Mouse (Mus musculus): ENCODE data around the gene Tbx3. TPM values are rescaled to one million over a fixed set of nuclear protein-coding genes. Genes with fewer than 3 reads are reported as not detected.

The Tbx3 gene
- polyA plus RNA-seq, 2 experiments = 1.4 to 2.4 TPM

GRCm38 (mm10) chr5:119692425-119692824 lies 22.0 kb downstream of the Tbx3 start:
- no peaks in the 10 kb centered on the region for H3K9me3 ChIP-seq (ENCODE audit: control insufficient read depth, low read length)
- H3K4me1 ChIP-seq (replicated peaks; ENCODE audit: control insufficient read depth in 2 of 2, insufficient read depth in 2 of 2, low read length in 1 of 2) = no peaks in the 10 kb centered on the region
- no peak overlapping the region for H3K4me3 ChIP-seq (ENCODE audit: insufficient read depth in 1 of 2, low read depth in 2 of 2, low read length in 2 of 2)
- DNase-seq (ENCODE audit: low read depth in 3 of 3, low spot score in 3 of 3) = no peak
- 21% methylated on average over 6 of the region's 6 CpGs for WGBS (ENCODE audit: insufficient replicate concordance)
- no peak for ATAC-seq (ENCODE audit: insufficient read depth)
- TF ChIP-seq EP300 (IDR thresholded peaks at IDR 0.05; ENCODE audit: low read depth) = no peak
- peak; percentile 22; the same call in 1 of the 2 replicates for TF ChIP-seq CTCF (IDR thresholded peaks at IDR 0.05; ENCODE audit: low read depth)
- no peak overlapping the region for H3K9ac ChIP-seq (replicated peaks)
- H3K27ac ChIP-seq = no peak overlapping the region
- H3K27me3 ChIP-seq (ENCODE audit: control insufficient read depth, insufficient read depth, low read length) = peaks cover 12% of the 10 kb centered on the region
- H3K36me3 ChIP-seq (replicated peaks; ENCODE audit: control insufficient read depth, insufficient read depth, low read depth) = no peaks in the 10 kb centered on the region
- no peak overlapping the region for H3K4me2 ChIP-seq (ENCODE audit: low read depth)

- Histone ChIP-seq H3K27me3 (ENCODE audit: control insufficient read depth, insufficient read depth, low read length) (no peaks in the 10 kb centered on the region; the same call in 1 of the 2 replicates), H3K27ac (no peak overlapping the region), H3K36me3 (replicated peaks; ENCODE audit: control insufficient read depth, insufficient read depth, low read depth) (no peaks in the 10 kb centered on the region), H3K4me1 (replicated peaks; ENCODE audit: control insufficient read depth in 2 of 2, insufficient read depth in 2 of 2, low read length in 1 of 2) (no peaks in the 10 kb centered on the region), H3K4me3 (ENCODE audit: insufficient read depth in 1 of 2, low read depth in 2 of 2, low read length in 2 of 2) (no peak overlapping the region), H3K4me2 (ENCODE audit: low read depth) (no peak overlapping the region), H3K9ac (replicated peaks) (no peak overlapping the region), H3K9me3 (ENCODE audit: control insufficient read depth, low read length) (no peaks in the 10 kb centered on the region)
- WGBS (ENCODE audit: insufficient replicate concordance) = 29% methylated on average over 8 of the region's 8 CpGs
- no peak for TF ChIP-seq CTCF (IDR thresholded peaks at IDR 0.05; ENCODE audit: low read depth)
- TF ChIP-seq EP300 (IDR thresholded peaks at IDR 0.05; ENCODE audit: low read depth) = no peak
- no peak for DNase-seq (ENCODE audit: low read depth in 3 of 3, low spot score in 3 of 3)
- ATAC-seq (ENCODE audit: insufficient read depth) = no peak
Observed at GRCm38 (mm10) chr5:119694914-119695313, 24.4 kb downstream of the Tbx3 start.

- WGBS (ENCODE audit: insufficient replicate concordance) = 26% methylated on average over 1 of the region's 1 CpGs
- H3K9me3 ChIP-seq (ENCODE audit: control insufficient read depth, low read length) = no peaks in the 10 kb centered on the region
- peaks cover 13% of the 10 kb centered on the region for H3K27me3 ChIP-seq (ENCODE audit: control insufficient read depth, insufficient read depth, low read length)
- no peak overlapping the region for H3K27ac ChIP-seq
- DNase-seq (ENCODE audit: low read depth in 3 of 3, low spot score in 3 of 3) (no peak), ATAC-seq (ENCODE audit: insufficient read depth) (no peak)
- H3K36me3 ChIP-seq (replicated peaks; ENCODE audit: control insufficient read depth, insufficient read depth, low read depth) = no peaks in the 10 kb centered on the region
- H3K9ac ChIP-seq (replicated peaks) = no peak overlapping the region
- no peak overlapping the region for H3K4me2 ChIP-seq (ENCODE audit: low read depth)
- no peaks in the 10 kb centered on the region for H3K4me1 ChIP-seq (replicated peaks; ENCODE audit: control insufficient read depth in 2 of 2, insufficient read depth in 2 of 2, low read length in 1 of 2)
- no peak overlapping the region for H3K4me3 ChIP-seq (ENCODE audit: insufficient read depth in 1 of 2, low read depth in 2 of 2, low read length in 2 of 2)
- TF ChIP-seq EP300 (IDR thresholded peaks at IDR 0.05; ENCODE audit: low read depth) (no peak), CTCF (IDR thresholded peaks at IDR 0.05; ENCODE audit: low read depth) (no peak)
Observed at GRCm38 (mm10) chr5:119703031-119703430, 32.6 kb downstream of the Tbx3 start.

- ATAC-seq (ENCODE audit: insufficient read depth) = no peak
- Histone ChIP-seq H3K9me3 (ENCODE audit: control insufficient read depth, low read length) (no peaks in the 10 kb centered on the region), H3K4me3 (ENCODE audit: insufficient read depth in 1 of 2, low read depth in 2 of 2, low read length in 2 of 2) (no peak overlapping the region), H3K27ac (no peak overlapping the region), H3K36me3 (replicated peaks; ENCODE audit: control insufficient read depth, insufficient read depth, low read depth) (no peaks in the 10 kb centered on the region), H3K9ac (replicated peaks) (no peak overlapping the region), H3K4me2 (ENCODE audit: low read depth) (no peak overlapping the region), H3K4me1 (replicated peaks; ENCODE audit: control insufficient read depth in 2 of 2, insufficient read depth in 2 of 2, low read length in 1 of 2) (no peaks in the 10 kb centered on the region), H3K27me3 (ENCODE audit: control insufficient read depth, insufficient read depth, low read length) (peaks cover 13% of the 10 kb centered on the region)
- DNase-seq (ENCODE audit: low read depth in 3 of 3, low spot score in 3 of 3) = no peak
- 48% methylated on average over 7 of the region's 7 CpGs for WGBS (ENCODE audit: insufficient replicate concordance)
- TF ChIP-seq EP300 (IDR thresholded peaks at IDR 0.05; ENCODE audit: low read depth) (no peak), CTCF (IDR thresholded peaks at IDR 0.05; ENCODE audit: low read depth) (no peak)
Observed at GRCm38 (mm10) chr5:119704900-119705299, 34.4 kb downstream of the Tbx3 start.

- no peak overlapping the region for H3K4me2 ChIP-seq (ENCODE audit: low read depth)
- 3% methylated on average over 17 of the region's 17 CpGs for WGBS (ENCODE audit: insufficient replicate concordance)
Observed at GRCm38 (mm10) chr5:119706467-119706866, 36.0 kb downstream of the Tbx3 start.

More at GRCm38 (mm10) chr5:119706467-119706866, 36.0 kb downstream of the Tbx3 start:
- DNase-seq (ENCODE audit: low read depth in 3 of 3, low spot score in 3 of 3) (no peak), ATAC-seq (ENCODE audit: insufficient read depth) (no peak)
- no peaks in the 10 kb centered on the region for H3K9me3 ChIP-seq (ENCODE audit: control insufficient read depth, low read length)
- H3K36me3 ChIP-seq (replicated peaks; ENCODE audit: control insufficient read depth, insufficient read depth, low read depth) = no peaks in the 10 kb centered on the region
- no peak overlapping the region for H3K4me3 ChIP-seq (ENCODE audit: insufficient read depth in 1 of 2, low read depth in 2 of 2, low read length in 2 of 2)
- H3K9ac ChIP-seq (replicated peaks) = no peak overlapping the region
- H3K27me3 ChIP-seq (ENCODE audit: control insufficient read depth, insufficient read depth, low read length) = peaks cover 13% of the 10 kb centered on the region
- no peaks in the 10 kb centered on the region for H3K4me1 ChIP-seq (replicated peaks; ENCODE audit: control insufficient read depth in 2 of 2, insufficient read depth in 2 of 2, low read length in 1 of 2)
- TF ChIP-seq CTCF (IDR thresholded peaks at IDR 0.05; ENCODE audit: low read depth) = no peak
- TF ChIP-seq EP300 (IDR thresholded peaks at IDR 0.05; ENCODE audit: low read depth) = no peak
- H3K27ac ChIP-seq = no peak overlapping the region

Measured in liver, embryonic 14.5 days (tissue).